Mouse (Mus musculus) ES-Bruce4 (cell line): ENCODE data around the gene Phkg2.

ENCODE experiments used
- CTCF ChIP-seq: IDR thresholded peaks from one replicate; pipeline ENCODE4 v1.8.1; 2011; ENCODE audit warnings: low read depth, low read length
- POLR2A ChIP-seq: IDR thresholded peaks from one replicate; pipeline ENCODE4 v1.8.1; 2011; ENCODE audit warnings: low read length; ENCODE audit not compliant: insufficient read depth

DNA sequence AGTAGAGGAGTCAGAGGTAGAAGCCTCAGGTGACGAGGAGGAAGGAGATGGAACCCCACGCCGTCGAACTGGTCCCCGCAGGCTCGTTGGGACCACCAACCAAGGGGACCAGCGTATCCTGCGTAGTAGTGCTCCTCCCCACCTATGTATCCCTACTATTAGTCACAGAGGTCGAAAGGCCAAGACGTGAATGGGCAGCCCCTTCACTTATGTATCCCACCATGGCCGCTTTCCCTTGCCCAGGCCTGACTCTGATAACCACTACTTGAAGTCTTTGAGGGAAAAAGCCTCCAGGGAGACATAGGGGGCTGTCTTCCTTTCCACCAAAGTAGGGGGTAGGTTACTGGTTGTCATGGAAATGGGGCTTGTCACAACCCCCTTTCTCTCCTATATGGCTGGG, 12.6 kb upstream of the Phkg2 start:
- TF ChIP-seq CTCF, result no peak
- TF ChIP-seq POLR2A, result no peak
